Mouse (Mus musculus) heart, postnatal 0 days (tissue): Measurements from ENCODE around the gene Hapln3. TPM values are rescaled to one million over a fixed set of nuclear protein-coding genes. Genes with fewer than 3 reads are reported as not detected.

ENCODE experiments used
- ATAC-seq: fragments of 200-750 bp; cut with Nextera tagmentation; 2 replicates; pipeline ENCODE4 v1.8.0; 2017; ENCODE audit warnings: low read depth, moderate number of reproducible peaks, moderate library complexity; ENCODE audit not compliant: insufficient read depth
- DNase-seq: peaks from one replicate; pipeline ENCODE4 v3.0.0-alpha.2; 2016; ENCODE audit warnings: low spot score
- H3K27ac ChIP-seq: fragments of 300-500 bp; sonication (generic); 2 replicates; pipeline ENCODE4 v1.5.1; 2014; ENCODE audit warnings: low read depth, mild to moderate bottlenecking
- H3K27me3 ChIP-seq: fragments of 300-500 bp; sonication (generic); 2 replicates; pipeline ENCODE4 v1.6.1; 2014; ENCODE audit warnings: low read length, mixed read lengths; ENCODE audit not compliant: control insufficient read depth, insufficient read depth
- H3K36me3 ChIP-seq: fragments of 300-500 bp; sonication (generic); replicated peaks from 2 replicates; pipeline ENCODE4 v1.6.1; 2014; ENCODE audit warnings: low read length, mixed read lengths; ENCODE audit not compliant: control insufficient read depth, insufficient read depth
- H3K4me1 ChIP-seq: fragments of 300-500 bp; sonication (generic); 2 replicates; pipeline ENCODE4 v1.6.1; 2014; ENCODE audit warnings: antibody characterized with exemption; ENCODE audit not compliant: control insufficient read depth, insufficient read depth
- H3K4me2 ChIP-seq: fragments of 300-500 bp; sonication (generic); 2 replicates; pipeline ENCODE4 v1.6.1; 2014; ENCODE audit warnings: low read depth, mild to moderate bottlenecking, low read length, moderate library complexity
- H3K4me3 ChIP-seq: fragments of 300-500 bp; sonication (generic); 2 replicates; pipeline ENCODE4 v1.5.1; 2014; ENCODE audit warnings: low read depth, low read length
- H3K9ac ChIP-seq: fragments of 300-500 bp; sonication (generic); replicated peaks from 2 replicates; pipeline ENCODE4 v1.6.1; 2014; ENCODE audit warnings: low read depth, low read length, mixed read lengths
- H3K9me3 ChIP-seq: fragments of 300-500 bp; sonication (generic); replicated peaks from 2 replicates; pipeline ENCODE4 v1.6.1; 2016; ENCODE audit warnings: low read length; ENCODE audit not compliant: control insufficient read depth
- CTCF ChIP-seq: IDR thresholded peaks from 2 replicates; pipeline ENCODE4 v1.5.1; 2016; ENCODE audit warnings: antibody characterized with exemption, control low read depth, low read depth
- EP300 ChIP-seq: IDR thresholded peaks from 2 replicates; pipeline ENCODE4 v1.6.1; 2016; ENCODE audit warnings: antibody characterized with exemption, low read depth
- WGBS: fragments of 180-500 bp; shearing (Covaris S2); extraction: QIAGEN DNeasy Blood & Tissue Kit; methylation state at CpG from one replicate; pipeline ENCODE4 v1.1.7; 2014; 5-methylcytosine and 5-hydroxymethylcytosine counted together
- polyA plus RNA-seq: library from polyadenylated mRNA; unstranded; fragments of >200 nt; fragmentation: Nextera tagmentation; extraction: Ambion mirVana; gene quantifications from 2 replicates; pipeline ENCODE4 v1.2.1, GENCODE M21; 2015
- total RNA-seq: library from RNA; depleted of rRNA; stranded (reverse); fragments of >200 nt; gene quantifications from 2 replicates; pipeline ENCODE4 v1.2.3, GENCODE M21; 2014; ENCODE audit warnings: low replicate concordance; rRNA removed

The Hapln3 gene
- total and polyA plus RNA-seq, 2 experiments from 2014 or later: 0.40 to 2.0 TPM

- no peaks in the 10 kb centered on the region for H3K4me1 ChIP-seq
- no peak overlapping the region for H3K9ac ChIP-seq
- no peak for DNase-seq
- H3K27me3 ChIP-seq: peaks cover 15% of the 10 kb centered on the region; the same call in 1 of the 2 replicates
- ATAC-seq: no peak
- H3K9me3 ChIP-seq: no peaks in the 10 kb centered on the region
- H3K4me2 ChIP-seq: no peak overlapping the region
- WGBS: 59% methylated on average over 3 of the region's 3 CpGs
- H3K27ac ChIP-seq: no peak overlapping the region
- no peaks in the 10 kb centered on the region for H3K36me3 ChIP-seq
- H3K4me3 ChIP-seq: no peak overlapping the region
- TF ChIP-seq CTCF: no peak
- TF ChIP-seq EP300: no peak
Observed at GRCm38 (mm10) chr7:79079212-79079611, 51.6 kb downstream of the Hapln3 start.

GRCm38 (mm10) chr7:79068231-79068630 lies 62.6 kb downstream of the Hapln3 start:
- no peak for TF ChIP-seq CTCF
- no peak for TF ChIP-seq EP300
- no peak overlapping the region for H3K9ac ChIP-seq
- H3K4me1 ChIP-seq: no peaks in the 10 kb centered on the region
- no peaks in the 10 kb centered on the region for H3K36me3 ChIP-seq
- ATAC-seq: no peak
- H3K4me3 ChIP-seq: no peak overlapping the region
- no peak overlapping the region for H3K4me2 ChIP-seq
- H3K27ac ChIP-seq: no peak overlapping the region
- 0 out of 2 replicates have a peak, but pooled peaks cover 2% of the 10 kb centered on the region for H3K9me3 ChIP-seq
- DNase-seq: no peak
- WGBS: 8% methylated on average over 4 of the region's 4 CpGs
- 0 out of 2 replicates have a peak, but pooled peaks cover 3% of the 10 kb centered on the region for H3K27me3 ChIP-seq

GRCm38 (mm10) chr7:79067466-79067865 lies 63.4 kb downstream of the Hapln3 start:
- H3K4me3 ChIP-seq: no peak overlapping the region
- H3K27ac ChIP-seq: no peak overlapping the region
- no peak for TF ChIP-seq CTCF
- no peak for TF ChIP-seq EP300
- no peak overlapping the region for H3K4me2 ChIP-seq
- no peaks in the 10 kb centered on the region for H3K4me1 ChIP-seq
- ATAC-seq (no peak), DNase-seq (no peak)
- H3K9ac ChIP-seq: no peak overlapping the region
- H3K9me3 ChIP-seq: 0 out of 2 replicates have a peak, but pooled peaks cover 3% of the 10 kb centered on the region
- WGBS: 60% methylated on average over 7 of the region's 7 CpGs
- H3K27me3 ChIP-seq: no peaks in the 10 kb centered on the region
- H3K36me3 ChIP-seq: no peaks in the 10 kb centered on the region

Other genes with a start within 250 kb of the Hapln3 start
- 18.4 and 22.9 TPM in 2 replicates for gene Aen, start 235.2 kb downstream of the Hapln3 start, total RNA-seq
- 28.7 and 31.3 TPM in 2 replicates for gene Aen, start 235.2 kb downstream of the Hapln3 start, polyA plus RNA-seq
- 0.31 and 11.5 TPM in 2 replicates for gene Isg20, start 217.6 kb downstream of the Hapln3 start, total RNA-seq
- gene Isg20, start 217.6 kb downstream of the Hapln3 start, polyA plus RNA-seq: 3.1 and 5.2 TPM in 2 replicates
- 2.2 and 5.5 TPM in 2 replicates for gene Acan, start 77.5 kb downstream of the Hapln3 start, total RNA-seq
- 1.1 and 1.3 TPM in 2 replicates for gene Acan, start 77.5 kb downstream of the Hapln3 start, polyA plus RNA-seq
- gene Mfge8, start 18.0 kb upstream of the Hapln3 start, total RNA-seq: 272 and 285 TPM in 2 replicates
- 244 and 250 TPM in 2 replicates for gene Mfge8, start 18.0 kb upstream of the Hapln3 start, polyA plus RNA-seq
- 14.5 and 16.6 TPM in 2 replicates for gene Abhd2, start 142.2 kb upstream of the Hapln3 start, total RNA-seq
- 3.4 and 4.2 TPM in 2 replicates for gene Abhd2, start 142.2 kb upstream of the Hapln3 start, polyA plus RNA-seq